Mouse (Mus musculus): ENCODE data around the gene Agap1.

- TF ChIP-seq POLR2A (IDR thresholded peaks at IDR 0.05; ENCODE audit: borderline replicate concordance, extremely low read depth, insufficient read depth, insufficient read length, poor library complexity, severe bottlenecking) (no peak), CTCF (IDR thresholded peaks at IDR 0.05; ENCODE audit: borderline replicate concordance, extremely low read depth, insufficient read depth, insufficient read length) (no peak)
These were observed 478.4 kb downstream of the Agap1 start for GRCm38 (mm10) chr1:89933028-89933427.

Data from brain, embryonic 14.5 days (tissue).